Mouse (Mus musculus) heart, adult 18-20 months (tissue): ENCODE measurements around the gene Gm3739. TPM values are rescaled to one million over a fixed set of nuclear protein-coding genes. Genes with fewer than 3 reads are reported as not detected.
A peak's percentile ranks its signal among the peaks of the same experiment; 100 is the strongest.
"Not testable (repeated sequence)": the region's sequence is repeated elsewhere in the genome, so short reads cannot be mapped to it uniquely, and the experiment has no call there.

Experiments used
- DNase-seq, 2 experiments: peaks; one replicate each; pipeline ENCODE4 v3.0.0; 2021 to 2022; ENCODE audit warnings: mixed read lengths in 1 of 2
- long read RNA-seq, 2 experiments: library from polyadenylated mRNA; stranded (forward); transcript quantifications; one replicate each; pipeline ENCODE4 v2.0.0; 2021
- total RNA-seq, 2 experiments: library from RNA; stranded (reverse); gene quantifications; 2 replicates each; pipeline ENCODE4 v1.2.3; 2021

Gm3739 gene
- under 1 TPM in 1 of 2 experiments, not detected in 1; 0.15 TPM for total RNA-seq
- long read RNA-seq, experiment 1, result 0 reads
- long read RNA-seq, experiment 2, result 0 reads

GRCm38 (mm10) chr14:7314661-7315060 is at the start of gene Gm3739:
TSS of gene Gm3739 (minus strand) at chr14:7315049.
- peak; percentile 1 to 32 for DNase-seq

DNA sequence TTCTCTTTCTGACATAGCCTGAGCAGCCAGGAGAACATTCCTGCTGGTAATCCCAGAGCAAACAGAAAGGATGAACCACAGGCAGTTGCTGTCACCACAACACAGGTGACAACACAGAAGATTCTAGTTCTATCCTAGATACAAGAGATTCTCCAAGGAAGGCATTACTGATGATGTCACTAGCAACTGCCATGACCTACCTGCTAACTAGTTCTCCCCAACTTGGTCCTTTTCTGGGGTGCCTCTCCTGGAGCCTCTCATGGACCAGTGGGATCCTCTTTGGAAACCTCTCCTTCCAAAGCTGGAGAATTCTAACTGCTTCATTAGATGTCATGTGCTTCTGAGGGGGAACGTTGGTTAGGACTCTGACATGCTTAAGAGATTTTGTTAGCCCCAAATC is 17.4 kb upstream of the Gm3739 start, which contains the start of gene Gm5797:
TSS of gene Gm5797 (minus strand) at position 101 of the 400 bp plus-strand sequence.
- DNase-seq, result not testable (repeated sequence)

DNA sequence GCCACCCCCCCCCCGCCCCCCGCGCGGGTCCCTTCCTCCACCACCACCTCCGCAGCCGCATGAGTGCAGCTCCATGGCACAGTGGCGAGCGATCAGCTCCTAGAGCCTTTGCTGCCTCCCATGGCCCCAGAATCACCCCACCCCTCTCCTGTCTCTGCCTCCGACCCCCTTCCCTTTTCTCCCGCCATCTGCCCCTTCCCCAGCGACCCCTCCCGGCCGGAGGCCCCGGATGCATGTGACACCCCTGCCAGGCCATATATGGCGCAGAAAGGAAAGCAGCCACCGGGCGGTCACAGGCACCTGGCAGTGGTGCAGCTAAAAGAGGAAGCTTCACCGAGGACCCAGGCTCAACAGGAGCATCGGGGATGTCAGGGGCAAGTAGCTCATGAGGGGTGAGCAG is 244 bp upstream of the Gm3739 start:
- peak; percentile 1 to 10 for DNase-seq

DNA sequence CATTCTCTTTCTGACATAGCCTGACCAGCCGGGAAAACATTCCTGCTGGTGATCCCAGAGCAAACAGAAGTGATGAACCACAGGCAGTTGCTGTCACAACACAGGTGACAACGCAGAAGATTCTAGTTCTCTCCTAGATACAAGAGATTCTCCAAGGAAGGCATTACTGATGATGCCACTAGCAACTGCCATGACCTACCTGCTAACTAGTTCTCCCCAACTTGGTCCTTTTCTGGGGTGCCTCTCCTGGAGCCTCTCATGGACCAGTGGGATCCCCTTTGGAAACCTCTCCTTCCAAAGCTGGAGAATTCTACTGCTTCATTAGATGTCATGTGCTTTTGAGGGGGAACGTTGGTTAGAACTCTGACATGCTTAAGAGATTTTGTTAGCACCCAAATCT is 50.2 kb downstream of the Gm3739 start, which contains the start of gene Gm3727:
TSS of gene Gm3727 (minus strand) at position 101 of the 400 bp plus-strand sequence.
- DNase-seq, result not testable (repeated sequence)

Other genes starting within 250 kb of the Gm3739 start
- not detected for gene Gm3696, start 214.4 kb downstream of the Gm3739 start, total RNA-seq
- gene Gm6676, start 189.6 kb downstream of the Gm3739 start, total RNA-seq, result not detected
- gene Gm3512, start 140.5 kb downstream of the Gm3739 start, total RNA-seq, result under 1 TPM in 1 of 2 experiments, not detected in 1; 0.30 TPM
- not detected for gene Gm16434, start 120.5 kb downstream of the Gm3739 start, total RNA-seq
- not detected for gene Gm3727, start 50.3 kb downstream of the Gm3739 start, total RNA-seq
- not detected for gene Gm5797, start 17.3 kb upstream of the Gm3739 start, total RNA-seq
- not detected for gene Gm8374, start 50.1 kb upstream of the Gm3739 start, total RNA-seq
- not detected for gene Gm3755, start 135.9 kb upstream of the Gm3739 start, total RNA-seq
- gene Gm3752, start 168.7 kb upstream of the Gm3739 start, total RNA-seq, result not detected